Mouse (Mus musculus): ENCODE results near the gene Ptafr. TPM values are rescaled to one million over a fixed set of nuclear protein-coding genes. Genes with fewer than 3 reads are reported as not detected.

Ptafr gene
- polyA plus RNA-seq, 1 experiment from 2014 or later: 0.11 TPM

DNA sequence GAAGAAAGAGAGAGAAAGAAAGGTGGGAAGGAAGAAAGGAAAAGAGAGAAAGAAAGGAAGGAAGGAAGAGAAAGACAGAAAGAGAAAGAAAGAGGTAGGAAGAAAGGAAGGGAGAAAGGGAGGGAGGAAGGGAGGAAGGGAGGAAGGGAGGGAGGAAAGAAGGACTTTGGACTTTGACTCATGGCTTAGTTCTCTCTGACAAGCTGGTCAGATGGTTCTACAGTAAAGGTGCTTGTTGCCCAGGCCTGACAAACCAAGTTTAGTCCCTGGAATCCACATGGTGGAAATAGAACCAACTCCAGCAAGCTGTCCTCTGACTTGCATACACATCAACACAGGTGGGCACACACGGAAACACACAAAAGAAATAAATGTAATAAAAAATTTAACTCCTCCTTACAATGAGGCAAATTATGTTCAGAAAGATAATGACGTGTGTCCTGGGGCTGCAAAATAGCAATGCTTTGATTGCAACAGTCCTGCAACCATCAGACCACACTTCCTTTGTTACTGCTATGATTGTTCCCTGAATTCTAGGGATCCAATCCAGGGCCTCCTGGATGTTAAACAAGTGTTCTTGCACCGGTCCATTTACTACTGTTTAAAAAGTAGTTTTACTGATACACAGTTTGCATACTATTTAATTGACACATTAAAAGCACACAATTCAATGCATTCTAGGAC is 46.6 kb downstream of the Ptafr start:
- Histone ChIP-seq H3K27ac (replicated peaks; ENCODE audit: low read depth, low read length) (no peak overlapping the region), H3K9me3 (ENCODE audit: control insufficient read depth, low read length) (no peaks in the 10 kb centered on the region), H3K36me3 (ENCODE audit: control insufficient read depth, insufficient read depth, low read length) (no peaks in the 10 kb centered on the region), H3K4me1 (ENCODE audit: control insufficient read depth, insufficient read depth, low read length) (no peaks in the 10 kb centered on the region), H3K27me3 (ENCODE audit: control insufficient read depth, insufficient read depth, low read length) (no peaks in the 10 kb centered on the region), H3K4me3 (ENCODE audit: low read depth, low read length) (no peak overlapping the region), H3K4me2 (ENCODE audit: low read depth, severe bottlenecking) (no peak overlapping the region), H3K9ac (ENCODE audit: low read length) (no peak overlapping the region)
- ATAC-seq (ENCODE audit: insufficient number of reproducible peaks, low FRiP score, low TSS enrichment, low read depth) (no peak), DNase-seq (ENCODE audit: low spot score) (no peak)
- 77% methylated on average over 3 of the region's 3 CpGs for WGBS

DNA sequence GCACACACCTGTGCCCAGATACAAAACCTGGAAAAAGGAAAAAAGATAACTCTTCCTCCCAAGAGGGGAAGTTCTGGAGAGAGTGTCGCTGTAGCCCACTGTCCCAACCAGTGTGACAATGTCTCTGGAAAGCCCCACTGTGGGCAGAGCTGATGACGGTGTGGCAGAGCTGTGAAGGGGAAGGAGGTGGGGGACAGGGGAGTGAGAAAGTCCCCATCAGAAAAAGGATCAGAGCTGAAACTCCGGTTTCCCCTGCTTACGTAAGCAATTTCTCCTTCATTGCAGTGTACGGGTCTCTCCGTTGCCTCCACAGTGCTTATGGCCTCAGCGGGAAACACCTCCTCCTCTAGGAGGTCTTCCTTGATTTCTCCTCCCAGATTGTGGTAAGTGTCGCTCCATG is 47.5 kb downstream of the Ptafr start:
- DNase-seq (ENCODE audit: low spot score) (no peak), ATAC-seq (ENCODE audit: insufficient number of reproducible peaks, low FRiP score, low TSS enrichment, low read depth) (no peak)
- no peak overlapping the region for H3K27ac ChIP-seq (replicated peaks; ENCODE audit: low read depth, low read length)
- no peaks in the 10 kb centered on the region for H3K4me1 ChIP-seq (ENCODE audit: control insufficient read depth, insufficient read depth, low read length)
- H3K4me3 ChIP-seq (ENCODE audit: low read depth, low read length): no peak overlapping the region
- no peaks in the 10 kb centered on the region for H3K36me3 ChIP-seq (ENCODE audit: control insufficient read depth, insufficient read depth, low read length)
- 86% methylated on average over 8 of the region's 8 CpGs for whole genome bisulfite sequencing
- no peak overlapping the region for H3K4me2 ChIP-seq (ENCODE audit: low read depth, severe bottlenecking)
- H3K9ac ChIP-seq (ENCODE audit: low read length): no peak overlapping the region
- no peaks in the 10 kb centered on the region for H3K27me3 ChIP-seq (ENCODE audit: control insufficient read depth, insufficient read depth, low read length)
- no peaks in the 10 kb centered on the region for H3K9me3 ChIP-seq (ENCODE audit: control insufficient read depth, low read length)

DNA sequence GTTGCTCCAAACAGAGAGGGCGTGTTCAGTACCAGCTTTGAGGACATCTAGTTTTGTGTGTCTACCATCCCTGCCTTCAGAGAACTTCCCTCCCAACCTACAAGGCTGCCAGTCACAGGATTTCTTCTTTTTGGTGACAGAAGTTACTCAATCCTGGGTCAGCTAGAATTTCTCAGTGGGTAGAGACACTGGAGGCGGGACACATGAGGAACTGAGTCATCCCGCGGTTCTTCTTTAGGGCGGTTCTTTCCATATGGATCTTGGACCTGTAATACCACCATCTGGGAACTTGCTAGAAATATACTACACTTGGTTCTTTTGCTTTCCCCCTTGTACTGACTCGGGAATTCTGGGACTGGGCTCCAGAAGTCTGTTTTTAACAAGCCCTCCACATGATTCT is 54.0 kb downstream of the Ptafr start:
- 93% methylated on average over 6 of the region's 6 CpGs for WGBS
- no peaks in the 10 kb centered on the region for H3K9me3 ChIP-seq (ENCODE audit: control insufficient read depth, low read length)
- no peak overlapping the region for H3K4me3 ChIP-seq (ENCODE audit: low read depth, low read length)
- H3K4me1 ChIP-seq (ENCODE audit: control insufficient read depth, insufficient read depth, low read length): no peaks in the 10 kb centered on the region
- H3K9ac ChIP-seq (ENCODE audit: low read length): no peak overlapping the region
- no peak overlapping the region for H3K27ac ChIP-seq (replicated peaks; ENCODE audit: low read depth, low read length)
- H3K36me3 ChIP-seq (ENCODE audit: control insufficient read depth, insufficient read depth, low read length): no peaks in the 10 kb centered on the region
- H3K4me2 ChIP-seq (ENCODE audit: low read depth, severe bottlenecking): no peak overlapping the region
- no peak for ATAC-seq (ENCODE audit: insufficient number of reproducible peaks, low FRiP score, low TSS enrichment, low read depth)
- no peaks in the 10 kb centered on the region for H3K27me3 ChIP-seq (ENCODE audit: control insufficient read depth, insufficient read depth, low read length)
- no peak for DNase-seq (ENCODE audit: low spot score)

DNA sequence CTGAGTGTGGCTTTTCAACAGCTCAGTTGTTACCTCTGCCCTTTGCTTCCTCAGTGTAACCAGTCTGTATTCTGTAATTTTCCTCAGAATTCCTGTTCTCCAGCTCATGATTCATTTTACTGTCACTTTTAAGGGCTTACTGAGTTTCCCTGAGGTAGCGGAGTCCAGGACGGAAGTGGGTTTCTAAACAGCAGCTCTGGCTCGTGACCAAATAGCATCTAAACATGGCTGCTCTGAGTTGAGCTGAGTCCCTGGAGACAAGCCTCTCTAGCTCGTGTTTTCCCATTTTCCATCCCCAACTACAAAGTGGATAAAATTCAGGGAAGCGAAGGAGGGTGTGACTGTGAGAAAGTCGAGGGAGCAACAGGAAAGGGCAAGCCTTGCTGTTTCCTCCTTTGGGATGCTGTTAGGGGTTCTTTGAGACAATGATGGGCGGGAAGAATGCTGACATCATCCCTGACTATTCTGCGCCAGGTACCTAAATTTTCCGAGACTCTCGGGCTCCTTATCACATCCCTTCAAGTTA is 55.0 kb downstream of the Ptafr start:
- H3K9ac ChIP-seq (ENCODE audit: low read length): no peak overlapping the region
- no peak overlapping the region for H3K4me3 ChIP-seq (ENCODE audit: low read depth, low read length)
- no peaks in the 10 kb centered on the region for H3K27me3 ChIP-seq (ENCODE audit: control insufficient read depth, insufficient read depth, low read length)
- H3K4me2 ChIP-seq (ENCODE audit: low read depth, severe bottlenecking): no peak overlapping the region
- no peak overlapping the region for H3K27ac ChIP-seq (replicated peaks; ENCODE audit: low read depth, low read length)
- ATAC-seq (ENCODE audit: insufficient number of reproducible peaks, low FRiP score, low TSS enrichment, low read depth): no peak
- no peak for DNase-seq (ENCODE audit: low spot score)
- no peaks in the 10 kb centered on the region for H3K4me1 ChIP-seq (ENCODE audit: control insufficient read depth, insufficient read depth, low read length)
- WGBS: 90% methylated on average over 10 of the region's 10 CpGs
- no peaks in the 10 kb centered on the region for H3K36me3 ChIP-seq (ENCODE audit: control insufficient read depth, insufficient read depth, low read length)
- H3K9me3 ChIP-seq (ENCODE audit: control insufficient read depth, low read length): no peaks in the 10 kb centered on the region

DNA sequence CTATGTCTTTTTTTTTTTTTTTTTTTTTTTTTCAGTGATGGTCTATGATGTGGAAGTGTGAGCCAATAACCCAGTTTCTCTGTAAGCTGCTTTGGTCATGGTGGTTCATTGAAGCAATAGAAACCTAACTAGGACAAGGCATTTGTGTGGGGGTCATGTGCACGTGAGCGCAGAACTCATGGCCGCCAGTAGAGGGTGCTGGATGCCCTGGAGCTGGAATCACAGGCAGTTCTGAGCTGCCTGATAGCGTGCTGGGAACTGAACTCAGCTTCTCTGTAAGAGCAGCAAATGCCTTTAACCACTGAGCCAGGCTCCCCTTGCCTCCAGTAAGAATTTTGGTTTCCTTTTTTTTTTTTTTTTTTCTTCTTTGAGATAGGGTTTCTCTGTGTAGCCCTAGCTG is 56.3 kb downstream of the Ptafr start:
- no peaks in the 10 kb centered on the region for H3K9me3 ChIP-seq (ENCODE audit: control insufficient read depth, low read length)
- no peak overlapping the region for H3K4me3 ChIP-seq (ENCODE audit: low read depth, low read length)
- no peak overlapping the region for H3K9ac ChIP-seq (ENCODE audit: low read length)
- no peak overlapping the region for H3K27ac ChIP-seq (replicated peaks; ENCODE audit: low read depth, low read length)
- no peaks in the 10 kb centered on the region for H3K4me1 ChIP-seq (ENCODE audit: control insufficient read depth, insufficient read depth, low read length)
- no peaks in the 10 kb centered on the region for H3K36me3 ChIP-seq (ENCODE audit: control insufficient read depth, insufficient read depth, low read length)
- WGBS: 89% methylated on average over 4 of the region's 4 CpGs
- no peak for ATAC-seq (ENCODE audit: insufficient number of reproducible peaks, low FRiP score, low TSS enrichment, low read depth)
- DNase-seq (ENCODE audit: low spot score): no peak
- H3K27me3 ChIP-seq (ENCODE audit: control insufficient read depth, insufficient read depth, low read length): no peaks in the 10 kb centered on the region
- H3K4me2 ChIP-seq (ENCODE audit: low read depth, severe bottlenecking): no peak overlapping the region

DNA sequence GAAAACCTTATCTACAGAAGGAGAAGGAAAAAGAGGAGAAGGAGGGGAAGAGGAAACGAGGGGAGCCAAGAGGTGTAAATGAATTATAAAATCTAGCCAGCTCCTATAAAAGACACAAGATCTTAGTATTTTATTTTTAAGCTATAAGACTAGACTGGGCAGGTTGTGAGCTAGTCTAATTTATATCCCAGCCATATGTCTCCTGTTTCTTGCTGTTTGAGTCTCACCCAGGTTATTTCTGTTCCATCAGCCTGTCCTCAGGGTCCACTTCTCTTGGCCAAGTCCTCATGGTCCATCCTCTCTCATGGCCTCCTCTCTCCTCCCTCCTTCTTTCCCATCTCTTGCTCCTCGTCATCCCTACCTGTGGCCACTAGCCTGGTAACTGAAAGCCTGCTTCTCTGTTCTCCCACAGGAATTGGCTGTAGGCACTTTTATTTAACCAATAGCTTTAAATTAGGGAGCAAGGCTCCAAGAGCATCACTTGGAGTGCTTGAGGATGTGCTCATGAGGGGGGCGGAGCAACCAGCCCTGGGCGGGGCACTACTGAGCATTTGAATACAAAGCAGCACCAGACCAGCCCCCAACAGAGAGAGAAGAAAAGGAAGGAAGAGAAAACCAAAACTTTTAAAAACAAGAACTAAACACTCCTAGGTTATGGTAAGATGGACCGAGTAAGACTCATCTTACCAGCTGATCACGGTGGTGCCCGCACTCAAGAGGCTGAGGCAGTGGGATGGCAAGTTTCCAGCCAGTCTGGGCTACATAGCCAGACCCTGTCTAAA is 57.6 kb downstream of the Ptafr start:
- 76% methylated on average over 7 of the region's 7 CpGs for WGBS
- Histone ChIP-seq H3K36me3 (ENCODE audit: control insufficient read depth, insufficient read depth, low read length) (no peaks in the 10 kb centered on the region), H3K9me3 (ENCODE audit: control insufficient read depth, low read length) (no peaks in the 10 kb centered on the region), H3K27ac (replicated peaks; ENCODE audit: low read depth, low read length) (no peak overlapping the region), H3K9ac (ENCODE audit: low read length) (no peak overlapping the region), H3K4me1 (ENCODE audit: control insufficient read depth, insufficient read depth, low read length) (no peaks in the 10 kb centered on the region), H3K27me3 (ENCODE audit: control insufficient read depth, insufficient read depth, low read length) (no peaks in the 10 kb centered on the region), H3K4me2 (ENCODE audit: low read depth, severe bottlenecking) (no peak overlapping the region), H3K4me3 (ENCODE audit: low read depth, low read length) (no peak overlapping the region)
- ATAC-seq (ENCODE audit: insufficient number of reproducible peaks, low FRiP score, low TSS enrichment, low read depth): no peak
- no peak for DNase-seq (ENCODE audit: low spot score)

DNA sequence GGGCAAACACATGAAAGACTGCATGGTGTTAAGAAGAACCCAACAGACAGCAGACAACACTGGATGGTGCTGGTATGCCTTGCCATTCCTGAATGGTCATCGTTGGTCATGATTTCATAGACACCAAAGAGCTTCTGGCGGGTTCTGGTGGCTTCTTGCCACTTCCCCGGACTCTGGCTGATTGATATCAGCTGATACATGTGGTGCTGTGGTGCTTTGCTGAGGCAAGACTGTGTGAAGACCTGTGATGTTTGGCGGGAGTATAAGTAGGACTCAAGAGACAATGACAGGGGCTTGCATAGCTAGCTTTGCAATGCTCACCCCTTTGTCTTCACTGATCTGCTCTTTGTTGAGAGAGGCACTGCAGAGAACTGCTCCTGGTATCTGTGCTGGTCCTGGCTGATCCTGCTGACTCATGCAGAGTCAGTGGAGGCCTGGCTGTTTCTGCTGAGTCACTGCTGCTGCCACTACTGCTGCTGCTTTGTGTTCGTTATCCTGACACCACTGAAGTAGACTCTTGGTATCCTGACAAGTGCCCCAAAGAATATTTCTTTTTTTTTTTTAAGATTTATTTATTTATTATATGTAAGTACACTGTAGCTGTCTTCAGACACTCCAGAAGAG is 60.3 kb downstream of the Ptafr start:
- WGBS: 88% methylated on average over 5 of the region's 5 CpGs

DNA sequence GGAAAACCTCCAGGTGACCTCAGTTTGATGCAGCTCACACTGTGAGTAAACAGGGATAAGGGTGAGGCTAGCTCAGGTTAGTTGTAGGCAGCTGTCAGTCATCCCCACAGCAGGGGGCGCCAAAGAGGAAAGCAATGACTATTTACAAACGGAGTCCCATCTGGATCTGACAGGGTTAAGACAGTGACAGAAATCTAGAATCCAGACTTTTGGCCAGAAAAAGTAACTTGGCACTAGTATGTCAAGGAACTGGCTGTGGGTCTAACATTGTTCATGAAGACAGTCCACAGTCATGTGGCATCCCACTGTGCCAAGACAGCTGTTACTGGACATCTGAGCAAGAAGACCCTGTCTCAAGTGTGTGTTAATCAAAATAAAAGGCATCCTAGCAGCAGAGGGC is 65.0 kb downstream of the Ptafr start:
- Histone ChIP-seq H3K9me3 (ENCODE audit: control insufficient read depth, low read length) (no peaks in the 10 kb centered on the region), H3K4me3 (ENCODE audit: low read depth, low read length) (no peak overlapping the region), H3K4me1 (ENCODE audit: control insufficient read depth, insufficient read depth, low read length) (no peaks in the 10 kb centered on the region), H3K27ac (replicated peaks; ENCODE audit: low read depth, low read length) (no peak overlapping the region), H3K36me3 (ENCODE audit: control insufficient read depth, insufficient read depth, low read length) (no peaks in the 10 kb centered on the region), H3K9ac (ENCODE audit: low read length) (no peak overlapping the region), H3K4me2 (ENCODE audit: low read depth, severe bottlenecking) (no peak overlapping the region), H3K27me3 (ENCODE audit: control insufficient read depth, insufficient read depth, low read length) (no peaks in the 10 kb centered on the region)
- DNase-seq (ENCODE audit: low spot score) (peak; percentile 49), ATAC-seq (ENCODE audit: insufficient number of reproducible peaks, low FRiP score, low TSS enrichment, low read depth) (no peak)
- 15% methylated on average over 2 of the region's 2 CpGs for WGBS

More for the DNA sequence above, 60.3 kb downstream of the Ptafr start:
- Histone ChIP-seq H3K4me3 (ENCODE audit: low read depth, low read length) (no peak overlapping the region), H3K27ac (replicated peaks; ENCODE audit: low read depth, low read length) (no peak overlapping the region), H3K9ac (ENCODE audit: low read length) (no peak overlapping the region), H3K27me3 (ENCODE audit: control insufficient read depth, insufficient read depth, low read length) (no peaks in the 10 kb centered on the region), H3K9me3 (ENCODE audit: control insufficient read depth, low read length) (no peaks in the 10 kb centered on the region), H3K4me1 (ENCODE audit: control insufficient read depth, insufficient read depth, low read length) (no peaks in the 10 kb centered on the region), H3K36me3 (ENCODE audit: control insufficient read depth, insufficient read depth, low read length) (no peaks in the 10 kb centered on the region), H3K4me2 (ENCODE audit: low read depth, severe bottlenecking) (no peak overlapping the region)
- ATAC-seq (ENCODE audit: insufficient number of reproducible peaks, low FRiP score, low TSS enrichment, low read depth) (no peak), DNase-seq (ENCODE audit: low spot score) (no peak)

All from limb, embryonic 11.5 days (tissue).